Mouse (Mus musculus): ENCODE measurements around the gene Trpc4ap. TPM values are rescaled to one million over a fixed set of nuclear protein-coding genes. Genes with fewer than 3 reads are reported as not detected.
A peak's percentile ranks its signal among the peaks of the same experiment; 100 is the strongest.

The Trpc4ap gene
- total RNA-seq, 1 experiment = 50.0 TPM

GRCm38 (mm10) chr2:155735080-155735479 is 42.9 kb upstream of the Trpc4ap start:
- Histone ChIP-seq H3K9ac (ENCODE audit: insufficient read depth, low read depth, low read length, poor library complexity, severe bottlenecking) (no peak overlapping the region), H3K4me3 (ENCODE audit: insufficient read depth in 1 of 2, low read depth in 1 of 2, low read length in 2 of 2, poor library complexity in 1 of 2, severe bottlenecking in 1 of 2) (no peak overlapping the region), H3K27ac (ENCODE audit: insufficient read depth, low read depth, low read length, poor library complexity, severe bottlenecking) (no peak overlapping the region), H3K36me3 (ENCODE audit: control insufficient read depth, insufficient read depth, low read length, poor library complexity, severe bottlenecking) (no peaks in the 10 kb centered on the region), H3K9me3 (ENCODE audit: control insufficient read depth, insufficient read depth, low read depth, low read length) (no peaks in the 10 kb centered on the region), H3K4me1 (ENCODE audit: control insufficient read depth in 2 of 2, insufficient read depth in 2 of 2, low read length in 2 of 2, poor library complexity in 1 of 2) (peaks cover 4 to 11% of the 10 kb centered on the region in 2 experiments; a peak in 3 of 4 replicates)
- DNase-seq (ENCODE audit: low read depth, low spot score) = no peak
- in situ Hi-C loops (cut with MboI; ENCODE audit: low sequenced_read_pairs in 2 of 2, unreplicated experiment in 2 of 2) = no loop called here
- TF ChIP-seq ZNF384 (IDR thresholded peaks at IDR 0.05; ENCODE audit: low read depth, low read length) (no peak), CHD2 (IDR thresholded peaks at IDR 0.05; ENCODE audit: low read depth, low read length) (no peak), ZC3H11A (IDR thresholded peaks at IDR 0.05; ENCODE audit: borderline replicate concordance, low read depth, low read length) (no peak), MAFK (IDR thresholded peaks at IDR 0.05; ENCODE audit: insufficient read depth, low read depth, low read length) (no peak), HCFC1 (IDR thresholded peaks at IDR 0.05; ENCODE audit: borderline replicate concordance, insufficient read depth, low read length) (no peak)

- peaks cover 2 to 4% of the 10 kb centered on the region in 2 experiments; a peak in 1 of 4 replicates for H3K4me1 ChIP-seq (ENCODE audit: control insufficient read depth in 2 of 2, insufficient read depth in 2 of 2, low read length in 2 of 2, poor library complexity in 1 of 2)
- DNase-seq (ENCODE audit: low read depth, low spot score) = peak; percentile 84
- peak within 1 kb of the TSS; percentile 70 for H3K9ac ChIP-seq (ENCODE audit: insufficient read depth, low read depth, low read length, poor library complexity, severe bottlenecking)
- H3K4me3 ChIP-seq (ENCODE audit: insufficient read depth in 1 of 2, low read depth in 1 of 2, low read length in 2 of 2, poor library complexity in 1 of 2, severe bottlenecking in 1 of 2) = peak within 1 kb of the TSS; percentile 70 to 92
- in situ Hi-C loops (cut with MboI; ENCODE audit: low sequenced_read_pairs in 2 of 2, unreplicated experiment in 2 of 2) = no loop called here
- no peak within 1 kb of the TSS for H3K27ac ChIP-seq (ENCODE audit: insufficient read depth, low read depth, low read length, poor library complexity, severe bottlenecking)
- TF ChIP-seq MAFK (IDR thresholded peaks at IDR 0.05; ENCODE audit: insufficient read depth, low read depth, low read length) (no peak), HCFC1 (IDR thresholded peaks at IDR 0.05; ENCODE audit: borderline replicate concordance, insufficient read depth, low read length) (peak; percentile 95)
- H3K9me3 ChIP-seq (ENCODE audit: control insufficient read depth, insufficient read depth, low read depth, low read length) = no peaks in the 10 kb centered on the region
- no peaks in the 10 kb centered on the region for H3K36me3 ChIP-seq (ENCODE audit: control insufficient read depth, insufficient read depth, low read length, poor library complexity, severe bottlenecking)
Measured at GRCm38 (mm10) chr2:155729158-155729645, 37.0 kb upstream of the Trpc4ap start, which contains the start of gene Edem2. Gene Edem2 (minus strand): TSS chr2:155729475.

DNA sequence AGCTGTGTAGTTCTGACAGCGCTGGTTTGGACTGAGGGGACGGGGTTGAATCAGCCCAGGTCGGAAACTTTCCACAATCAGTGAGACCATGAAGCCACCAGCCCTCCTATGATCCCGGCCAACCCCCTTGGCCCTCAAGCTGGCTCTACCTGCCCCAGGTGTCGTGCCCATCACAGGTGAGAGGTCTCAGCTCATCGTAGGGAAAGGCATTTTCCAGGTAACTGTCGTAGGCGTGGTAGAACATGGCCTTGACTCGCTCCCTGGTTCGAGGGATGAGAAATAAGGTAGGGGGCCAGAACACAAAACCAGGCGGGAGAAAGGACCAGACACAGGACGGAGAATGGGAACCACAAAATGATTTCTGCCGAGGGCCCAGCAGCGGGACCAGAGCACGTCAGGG is 36.6 kb upstream of the Trpc4ap start:
- H3K36me3 ChIP-seq (ENCODE audit: control insufficient read depth, insufficient read depth, low read length, poor library complexity, severe bottlenecking) = no peaks in the 10 kb centered on the region
- H3K4me1 ChIP-seq (ENCODE audit: control insufficient read depth in 2 of 2, insufficient read depth in 2 of 2, low read length in 2 of 2, poor library complexity in 1 of 2) = peaks cover 2 to 4% of the 10 kb centered on the region in 2 experiments; a peak in 1 of 4 replicates
- TF ChIP-seq MAFK (IDR thresholded peaks at IDR 0.05; ENCODE audit: insufficient read depth, low read depth, low read length) (no peak), HCFC1 (IDR thresholded peaks at IDR 0.05; ENCODE audit: borderline replicate concordance, insufficient read depth, low read length) (no peak), CHD2 (IDR thresholded peaks at IDR 0.05; ENCODE audit: low read depth, low read length) (no peak), ZNF384 (IDR thresholded peaks at IDR 0.05; ENCODE audit: low read depth, low read length) (no peak), ZC3H11A (IDR thresholded peaks at IDR 0.05; ENCODE audit: borderline replicate concordance, low read depth, low read length) (no peak)
- no peaks in the 10 kb centered on the region for H3K9me3 ChIP-seq (ENCODE audit: control insufficient read depth, insufficient read depth, low read depth, low read length)
- no peak overlapping the region for H3K27ac ChIP-seq (ENCODE audit: insufficient read depth, low read depth, low read length, poor library complexity, severe bottlenecking)
- in situ Hi-C loops (cut with MboI; ENCODE audit: low sequenced_read_pairs in 2 of 2, unreplicated experiment in 2 of 2) = no loop called here
- DNase-seq (ENCODE audit: low read depth, low spot score) = no peak
- peak overlapping the region; percentile 70 for H3K9ac ChIP-seq (ENCODE audit: insufficient read depth, low read depth, low read length, poor library complexity, severe bottlenecking)
- H3K4me3 ChIP-seq (ENCODE audit: insufficient read depth in 1 of 2, low read depth in 1 of 2, low read length in 2 of 2, poor library complexity in 1 of 2, severe bottlenecking in 1 of 2) = peak overlapping the region; percentile 70 to 92

GRCm38 (mm10) chr2:155727764-155728395 is 35.7 kb upstream of the Trpc4ap start:
- TF ChIP-seq ZNF384 (IDR thresholded peaks at IDR 0.05; ENCODE audit: low read depth, low read length) = no peak
- TF ChIP-seq CHD2 (IDR thresholded peaks at IDR 0.05; ENCODE audit: low read depth, low read length) = no peak
- TF ChIP-seq MAFK (IDR thresholded peaks at IDR 0.05; ENCODE audit: insufficient read depth, low read depth, low read length) = no peak
- TF ChIP-seq ZC3H11A (IDR thresholded peaks at IDR 0.05; ENCODE audit: borderline replicate concordance, low read depth, low read length) = no peak
- no peak for TF ChIP-seq HCFC1 (IDR thresholded peaks at IDR 0.05; ENCODE audit: borderline replicate concordance, insufficient read depth, low read length)
- H3K36me3 ChIP-seq (ENCODE audit: control insufficient read depth, insufficient read depth, low read length, poor library complexity, severe bottlenecking) = no peaks in the 10 kb centered on the region
- no peaks in the 10 kb centered on the region for H3K9me3 ChIP-seq (ENCODE audit: control insufficient read depth, insufficient read depth, low read depth, low read length)
- H3K9ac ChIP-seq (ENCODE audit: insufficient read depth, low read depth, low read length, poor library complexity, severe bottlenecking) = no peak overlapping the region; the same call in 1 of the 2 replicates
- in situ Hi-C loops (cut with MboI; ENCODE audit: low sequenced_read_pairs in 2 of 2, unreplicated experiment in 2 of 2) = no loop called here
- H3K4me3 ChIP-seq (ENCODE audit: insufficient read depth in 1 of 2, low read depth in 1 of 2, low read length in 2 of 2, poor library complexity in 1 of 2, severe bottlenecking in 1 of 2) = no peak overlapping the region
- no peak for DNase-seq (ENCODE audit: low read depth, low spot score)
- no peak overlapping the region for H3K27ac ChIP-seq (ENCODE audit: insufficient read depth, low read depth, low read length, poor library complexity, severe bottlenecking)
- H3K4me1 ChIP-seq (ENCODE audit: control insufficient read depth in 2 of 2, insufficient read depth in 2 of 2, low read length in 2 of 2, poor library complexity in 1 of 2) = peaks cover 2 to 4% of the 10 kb centered on the region in 2 experiments; a peak in 1 of 4 replicates
